Mouse (Mus musculus) midbrain, embryonic 15.5 days (tissue): ENCODE results near the gene Ninj2. TPM values are rescaled to one million over a fixed set of nuclear protein-coding genes. Genes with fewer than 3 reads are reported as not detected.

Experiments used
- ATAC-seq: fragments of 200-750 bp; cut with Nextera tagmentation; replicated peaks from 2 replicates; pipeline ENCODE4 v1.8.0; 2017; ENCODE audit warnings: moderate TSS enrichment
- H3K27ac ChIP-seq: fragments of 300-500 bp; sonication (generic); 2 replicates; pipeline ENCODE4 v1.5.1; 2015; ENCODE audit warnings: mild to moderate bottlenecking, inconsistent platforms
- H3K27me3 ChIP-seq: fragments of 300-500 bp; sonication (generic); replicated peaks from 2 replicates; pipeline ENCODE4 v1.6.1; 2015; ENCODE audit warnings: inconsistent platforms
- H3K36me3 ChIP-seq: fragments of 300-500 bp; sonication (generic); replicated peaks from 2 replicates; pipeline ENCODE4 v1.6.1; 2015; ENCODE audit warnings: inconsistent platforms
- H3K4me1 ChIP-seq: fragments of 300-500 bp; sonication (generic); 2 replicates; pipeline ENCODE4 v1.6.1; 2015; ENCODE audit warnings: inconsistent platforms
- H3K4me2 ChIP-seq: fragments of 300-500 bp; sonication (generic); 2 replicates; pipeline ENCODE4 v1.6.1; 2015; ENCODE audit warnings: inconsistent platforms, mild to moderate bottlenecking, moderate library complexity
- H3K4me3 ChIP-seq: fragments of 300-500 bp; sonication (generic); 2 replicates; pipeline ENCODE4 v1.5.1; 2015; ENCODE audit warnings: mild to moderate bottlenecking, inconsistent platforms
- H3K9ac ChIP-seq: fragments of 300-500 bp; sonication (generic); 2 replicates; pipeline ENCODE4 v1.6.1; 2015; ENCODE audit warnings: mild to moderate bottlenecking, inconsistent platforms
- H3K9me3 ChIP-seq: fragments of 300-500 bp; sonication (generic); 2 replicates; pipeline ENCODE4 v1.6.1; 2016; ENCODE audit warnings: inconsistent platforms
- WGBS: fragments of 180-500 bp; shearing (Covaris S2); methylation state at CpG from one replicate; pipeline ENCODE4 v1.1.7; 2015; ENCODE audit warnings: mixed read lengths; 5-methylcytosine and 5-hydroxymethylcytosine counted together
- polyA plus RNA-seq: library from polyadenylated mRNA; unstranded; fragments of >200 nt; fragmentation: Nextera tagmentation; extraction: Ambion mirVana; gene quantifications from 2 replicates; pipeline ENCODE4 v1.2.1, GENCODE M21; 2015

Ninj2 gene
- polyA plus RNA-seq, 1 experiment from 2014 or later = not detected

DNA sequence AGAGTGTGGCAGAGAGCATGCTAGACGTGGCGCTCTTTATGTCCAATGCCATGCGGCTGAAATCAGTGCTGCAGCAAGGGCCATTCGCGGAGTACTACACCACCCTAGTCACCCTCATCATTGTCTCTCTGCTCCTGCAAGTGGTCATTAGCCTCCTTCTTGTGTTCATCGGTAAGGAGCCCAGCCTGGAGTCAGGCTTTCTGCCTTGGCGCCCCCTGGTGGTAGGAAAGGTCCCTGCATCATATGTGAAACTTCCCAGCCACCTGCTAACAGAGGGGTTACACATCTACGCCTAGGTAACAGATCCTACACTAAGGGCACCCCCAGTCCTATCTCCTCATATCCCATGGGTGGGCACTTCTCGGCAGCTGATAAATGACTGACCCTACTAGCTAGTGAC is 104.8 kb downstream of the Ninj2 start:
- Histone ChIP-seq H3K9ac (no peak overlapping the region), H3K4me3 (no peak overlapping the region), H3K4me1 (peaks cover 12% of the 10 kb centered on the region), H3K4me2 (no peak overlapping the region), H3K36me3 (no peaks in the 10 kb centered on the region), H3K27me3 (peaks cover 3% of the 10 kb centered on the region; the same call in 1 of the 2 replicates), H3K27ac (no peak overlapping the region), H3K9me3 (no peaks in the 10 kb centered on the region)
- ATAC-seq = no peak
- WGBS = 37% methylated on average over 9 of the region's 9 CpGs

GRCm38 (mm10) chr6:120199638-120200394 is 106.7 kb downstream of the Ninj2 start:
- no peak overlapping the region for H3K4me2 ChIP-seq
- H3K36me3 ChIP-seq = no peaks in the 10 kb centered on the region
- H3K4me3 ChIP-seq = no peak overlapping the region
- H3K9me3 ChIP-seq = no peaks in the 10 kb centered on the region
- 20% methylated on average over 10 of the region's 10 CpGs for WGBS
- no peak overlapping the region for H3K9ac ChIP-seq
- H3K27me3 ChIP-seq = peaks cover 3% of the 10 kb centered on the region; the same call in 1 of the 2 replicates
- ATAC-seq = peak; percentile 44; the same call in 1 of the 2 replicates
- H3K4me1 ChIP-seq = peaks cover 12% of the 10 kb centered on the region
- H3K27ac ChIP-seq = no peak overlapping the region

- WGBS = 50% methylated on average over 6 of the region's 6 CpGs
- H3K27me3 ChIP-seq = no peaks in the 10 kb centered on the region
- H3K4me3 ChIP-seq = no peak overlapping the region
- H3K27ac ChIP-seq = no peak overlapping the region
- H3K4me1 ChIP-seq = peaks cover 12% of the 10 kb centered on the region
- no peaks in the 10 kb centered on the region for H3K9me3 ChIP-seq
- H3K4me2 ChIP-seq = no peak overlapping the region
- no peak overlapping the region for H3K9ac ChIP-seq
- no peaks in the 10 kb centered on the region for H3K36me3 ChIP-seq
- ATAC-seq = no peak
Measured at GRCm38 (mm10) chr6:120201956-120202355, 108.8 kb downstream of the Ninj2 start.

- 26% methylated on average over 8 of the region's 8 CpGs for WGBS
- H3K27ac ChIP-seq = no peak overlapping the region
- no peak overlapping the region for H3K4me2 ChIP-seq
- H3K4me3 ChIP-seq = no peak overlapping the region
- no peaks in the 10 kb centered on the region for H3K27me3 ChIP-seq
- H3K9ac ChIP-seq = no peak overlapping the region
- H3K4me1 ChIP-seq = peaks cover 12% of the 10 kb centered on the region
- no peak for ATAC-seq
- H3K36me3 ChIP-seq = no peaks in the 10 kb centered on the region
- H3K9me3 ChIP-seq = no peaks in the 10 kb centered on the region
Measured at GRCm38 (mm10) chr6:120202406-120202805, 109.3 kb downstream of the Ninj2 start.

DNA sequence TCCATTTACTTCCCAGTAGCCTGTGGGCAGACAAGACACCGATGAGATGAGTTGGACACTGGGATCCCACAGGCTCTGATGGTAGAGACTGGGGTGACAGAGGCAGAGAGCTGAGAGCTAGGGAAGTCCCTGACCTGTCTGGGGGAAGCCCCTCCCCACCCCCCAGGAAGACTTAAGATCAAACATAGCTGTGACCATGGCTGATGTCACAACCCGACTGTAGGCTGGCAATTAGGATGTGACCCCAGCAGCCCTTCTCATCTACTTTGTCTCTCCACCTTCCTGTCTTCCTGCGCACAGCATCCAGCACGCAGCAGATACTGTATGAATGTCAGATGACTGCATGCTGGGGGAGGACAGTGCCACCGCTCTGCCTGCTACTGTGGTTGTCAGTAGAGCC is 113.4 kb downstream of the Ninj2 start:
- no peaks in the 10 kb centered on the region for H3K9me3 ChIP-seq
- no peaks in the 10 kb centered on the region for H3K27me3 ChIP-seq
- H3K9ac ChIP-seq = no peak overlapping the region
- no peak overlapping the region for H3K4me3 ChIP-seq
- 88% methylated on average over 5 of the region's 5 CpGs for WGBS
- ATAC-seq = no peak
- no peaks in the 10 kb centered on the region for H3K36me3 ChIP-seq
- H3K4me2 ChIP-seq = no peak overlapping the region
- peaks cover 12% of the 10 kb centered on the region for H3K4me1 ChIP-seq
- no peak overlapping the region for H3K27ac ChIP-seq

- no peaks in the 10 kb centered on the region for H3K36me3 ChIP-seq
- no peak overlapping the region for H3K4me2 ChIP-seq
- 79% methylated on average over 6 of the region's 6 CpGs for WGBS
- no peak overlapping the region for H3K27ac ChIP-seq
- no peak for ATAC-seq
- H3K4me3 ChIP-seq = no peak overlapping the region
- no peaks in the 10 kb centered on the region for H3K4me1 ChIP-seq
- no peak overlapping the region for H3K9ac ChIP-seq
- no peaks in the 10 kb centered on the region for H3K27me3 ChIP-seq
- H3K9me3 ChIP-seq = no peaks in the 10 kb centered on the region
Measured at GRCm38 (mm10) chr6:120211536-120211935, 118.4 kb downstream of the Ninj2 start.

DNA sequence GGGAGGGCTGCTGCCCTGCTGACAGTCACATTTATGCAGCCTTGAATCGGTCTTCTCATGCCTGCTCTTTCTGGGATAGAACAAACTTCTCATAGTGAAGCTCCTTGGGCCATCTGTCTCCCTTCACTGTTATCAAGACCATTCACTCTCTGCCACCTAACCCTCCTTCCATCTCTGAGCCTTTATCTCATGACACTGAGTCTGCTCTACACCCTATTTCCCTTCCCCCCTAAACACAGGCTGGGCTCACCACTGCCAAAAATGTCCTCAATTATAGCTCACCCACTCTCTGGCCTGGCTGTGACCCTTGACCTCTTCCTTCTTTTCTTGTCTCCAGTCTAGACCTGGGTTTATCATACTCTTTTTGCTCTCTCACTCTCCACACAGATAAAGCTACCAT is 123.6 kb downstream of the Ninj2 start:
- Histone ChIP-seq H3K36me3 (no peaks in the 10 kb centered on the region), H3K4me2 (no peak overlapping the region), H3K27me3 (no peaks in the 10 kb centered on the region), H3K4me1 (no peaks in the 10 kb centered on the region), H3K9me3 (no peaks in the 10 kb centered on the region), H3K9ac (no peak overlapping the region), H3K4me3 (no peak overlapping the region), H3K27ac (no peak overlapping the region)
- 88% methylated on average over 1 of the region's 1 CpGs for WGBS
- no peak for ATAC-seq

DNA sequence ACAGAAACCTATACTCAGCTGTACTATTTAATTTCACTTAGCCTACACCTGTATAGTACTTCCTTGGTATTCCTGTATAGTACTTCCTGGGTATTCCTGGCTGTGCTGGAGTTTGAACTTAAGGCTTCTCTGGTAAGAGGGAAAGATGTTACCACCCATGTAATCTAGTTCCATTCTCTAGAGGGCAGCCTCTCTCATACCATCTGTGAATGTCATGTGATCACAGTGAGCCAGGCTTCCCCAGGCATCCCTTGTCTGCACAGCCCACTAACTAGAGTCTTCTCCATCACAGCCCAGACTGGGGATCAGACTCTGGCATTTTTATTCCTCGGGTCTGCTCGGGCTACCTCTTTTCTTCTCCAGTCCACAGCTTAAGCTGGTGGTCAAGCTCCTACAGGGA is 126.1 kb downstream of the Ninj2 start:
- Histone ChIP-seq H3K9ac (no peak overlapping the region), H3K27ac (no peak overlapping the region), H3K36me3 (no peaks in the 10 kb centered on the region), H3K4me2 (no peak overlapping the region), H3K9me3 (no peaks in the 10 kb centered on the region), H3K4me3 (no peak overlapping the region), H3K4me1 (no peaks in the 10 kb centered on the region), H3K27me3 (no peaks in the 10 kb centered on the region)
- WGBS = 80% methylated on average over 2 of the region's 2 CpGs
- ATAC-seq = no peak

DNA sequence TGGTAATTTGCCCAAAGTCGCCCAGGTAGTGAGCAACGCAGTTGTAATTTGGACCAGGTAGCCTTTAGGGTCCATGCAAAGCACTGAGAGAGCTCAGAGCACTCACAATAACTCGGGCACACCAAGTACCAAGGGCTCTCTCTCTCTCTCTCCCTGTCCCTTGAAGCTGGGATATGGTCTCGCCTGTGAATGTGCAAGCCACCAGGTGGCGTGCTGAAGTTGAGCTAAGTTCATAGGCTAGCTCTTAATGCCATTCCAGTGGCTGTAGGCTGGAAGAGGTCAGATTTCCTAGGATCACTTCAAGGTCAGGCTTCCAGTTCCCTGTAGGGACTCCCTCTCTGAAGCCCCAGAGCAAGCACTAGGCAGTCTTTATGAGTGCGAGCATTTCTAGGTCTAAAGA is 129.5 kb downstream of the Ninj2 start:
- Histone ChIP-seq H3K36me3 (no peaks in the 10 kb centered on the region), H3K4me2 (no peak overlapping the region), H3K9ac (no peak overlapping the region), H3K4me3 (no peak overlapping the region), H3K9me3 (no peaks in the 10 kb centered on the region), H3K4me1 (no peaks in the 10 kb centered on the region), H3K27me3 (no peaks in the 10 kb centered on the region), H3K27ac (no peak overlapping the region)
- 29% methylated on average over 6 of the region's 6 CpGs for WGBS
- no peak for ATAC-seq

- Histone ChIP-seq H3K9ac (no peak overlapping the region), H3K36me3 (no peaks in the 10 kb centered on the region), H3K27ac (no peak overlapping the region), H3K4me2 (no peak overlapping the region), H3K9me3 (no peaks in the 10 kb centered on the region), H3K27me3 (no peaks in the 10 kb centered on the region), H3K4me3 (no peak overlapping the region), H3K4me1 (no peaks in the 10 kb centered on the region)
- no peak for ATAC-seq
- 63% methylated on average over 6 of the region's 6 CpGs for WGBS
Measured at GRCm38 (mm10) chr6:120225355-120225754, 132.2 kb downstream of the Ninj2 start.

GRCm38 (mm10) chr6:120227068-120227467 is 133.9 kb downstream of the Ninj2 start:
- WGBS = 90% methylated on average over 7 of the region's 7 CpGs
- Histone ChIP-seq H3K27ac (no peak overlapping the region), H3K36me3 (no peaks in the 10 kb centered on the region), H3K9ac (no peak overlapping the region), H3K9me3 (no peaks in the 10 kb centered on the region), H3K27me3 (no peaks in the 10 kb centered on the region), H3K4me3 (no peak overlapping the region), H3K4me2 (no peak overlapping the region), H3K4me1 (no peaks in the 10 kb centered on the region)
- no peak for ATAC-seq

DNA sequence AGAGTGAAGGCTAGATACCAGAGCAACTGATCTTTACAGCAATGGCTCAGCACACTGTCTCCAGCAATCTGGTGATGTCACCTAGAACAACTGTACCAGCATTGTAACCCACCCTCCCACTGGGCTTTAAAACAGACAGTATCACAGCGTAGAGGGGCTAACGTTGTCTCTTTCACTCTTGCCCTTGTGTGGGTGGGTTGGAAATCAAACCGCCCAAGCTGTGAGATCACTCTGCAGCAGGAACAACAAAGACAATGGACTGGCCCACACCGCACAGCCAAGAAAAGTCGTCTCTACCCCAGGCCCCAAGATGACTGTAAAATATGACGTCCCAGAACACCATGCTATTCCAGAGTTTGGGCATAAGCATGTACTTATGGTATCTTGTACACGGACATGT is 136.7 kb downstream of the Ninj2 start:
- H3K4me2 ChIP-seq = no peak overlapping the region
- H3K4me3 ChIP-seq = no peak overlapping the region
- H3K9me3 ChIP-seq = no peaks in the 10 kb centered on the region
- no peak for ATAC-seq
- H3K27ac ChIP-seq = no peak overlapping the region
- H3K9ac ChIP-seq = no peak overlapping the region
- H3K4me1 ChIP-seq = no peaks in the 10 kb centered on the region
- no peaks in the 10 kb centered on the region for H3K27me3 ChIP-seq
- H3K36me3 ChIP-seq = no peaks in the 10 kb centered on the region
- WGBS = 71% methylated on average over 7 of the region's 7 CpGs

DNA sequence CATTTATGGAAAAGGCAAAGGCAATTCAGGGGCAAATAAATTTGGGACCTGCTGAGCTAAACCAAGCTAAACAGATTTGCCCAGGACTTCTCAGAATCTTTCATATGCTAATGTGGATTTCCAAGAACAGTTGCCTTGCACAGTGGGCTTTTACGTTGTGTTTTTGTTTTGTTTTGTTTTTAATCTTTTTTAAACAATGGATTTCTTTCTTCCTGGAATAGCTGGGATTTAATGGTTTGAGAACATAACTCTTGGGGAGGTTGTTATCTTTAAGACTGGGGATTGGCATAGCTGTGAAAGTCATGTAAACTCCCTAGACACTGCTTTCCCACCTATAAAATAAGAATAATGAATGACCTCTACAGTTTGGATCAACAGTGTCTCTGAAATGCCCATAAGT is 137.3 kb downstream of the Ninj2 start:
- Histone ChIP-seq H3K4me2 (no peak overlapping the region), H3K9me3 (no peaks in the 10 kb centered on the region), H3K27ac (no peak overlapping the region), H3K36me3 (no peaks in the 10 kb centered on the region), H3K27me3 (no peaks in the 10 kb centered on the region), H3K4me3 (no peak overlapping the region), H3K4me1 (no peaks in the 10 kb centered on the region), H3K9ac (no peak overlapping the region)
- ATAC-seq = no peak
- WGBS = 2% methylated on average over 1 of the region's 1 CpGs
